Mouse (Mus musculus): ENCODE results near the gene Gm42517. TPM values are rescaled to one million over a fixed set of nuclear protein-coding genes. Genes with fewer than 3 reads are reported as not detected.

The Gm42517 gene
- total and polyA plus RNA-seq, 3 experiments, result not detected

- Histone ChIP-seq H3K4me2 (ENCODE audit: insufficient read depth, low read depth, poor library complexity, severe bottlenecking) (no peak overlapping the region), H3K27me3 (replicated peaks) (no peaks in the 10 kb centered on the region), H3K9me3 (replicated peaks; ENCODE audit: low read length) (no peaks in the 10 kb centered on the region), H3K79me2 (replicated peaks; ENCODE audit: control insufficient read depth, extremely low read depth, insufficient read depth, poor library complexity, severe bottlenecking) (no peaks in the 10 kb centered on the region), H3K36me3 (replicated peaks in 1 of 2; ENCODE audit: control insufficient read depth in 1 of 2, insufficient read depth in 1 of 2, low read length in 1 of 2) (peaks cover 31 to 76% of the 10 kb centered on the region in 2 experiments), H3K9ac (ENCODE audit: insufficient read depth, low read depth) (no peak overlapping the region), H3K4me1 (ENCODE audit: control insufficient read depth in 1 of 2, insufficient read depth in 2 of 2) (no peaks in the 10 kb centered on the region), H3K4me3 (replicated peaks in 1 of 3; ENCODE audit: low read depth in 2 of 3, low read length in 2 of 3, poor library complexity in 1 of 3) (no peak overlapping the region), H3K27ac (ENCODE audit: insufficient read depth, low read depth) (no peak overlapping the region)
- TF ChIP-seq ELF1 (IDR thresholded peaks at IDR 0.05; ENCODE audit: low read depth, low read length), result no peak
- no peak for TF ChIP-seq HCFC1 (IDR thresholded peaks at IDR 0.05; ENCODE audit: low read depth, low read length)
- no peak for TF ChIP-seq MAZ (IDR thresholded peaks at IDR 0.05; ENCODE audit: low read depth, low read length)
- TF ChIP-seq MEF2A (IDR thresholded peaks at IDR 0.05; ENCODE audit: borderline replicate concordance, low read depth, low read length), result no peak
- TF ChIP-seq SIN3A (IDR thresholded peaks at IDR 0.05; ENCODE audit: low read length), result no peak
- TF ChIP-seq USF1 (IDR thresholded peaks at IDR 0.05; ENCODE audit: low read depth, low read length), result no peak
- TF ChIP-seq GABPA (IDR thresholded peaks at IDR 0.05; ENCODE audit: insufficient replicate concordance, low read depth, low read length), result no peak
- TF ChIP-seq CHD1 (IDR thresholded peaks at IDR 0.05; ENCODE audit: low read depth, low read length), result no peak
- dilution Hi-C loops (cut with MboI; ENCODE audit: extremely low pct_ligation_motif_present, extremely low pct_unique_long_range_greater_than_20kb, low sequenced_read_pairs), result no loop called here
- in situ Hi-C loops (cut with MboI; ENCODE audit: low pct_ligation_motif_present, low pct_unique_long_range_greater_than_20kb, low sequenced_read_pairs), result no loop called here
- DNase-seq (ENCODE audit: extremely low read depth), result no peak
These were observed 29.7 kb downstream of the Gm42517 start for GRCm38 (mm10) chr5:108338049-108338448.

GRCm38 (mm10) chr5:108337385-108337784 is 30.3 kb downstream of the Gm42517 start:
- Histone ChIP-seq H3K27ac (ENCODE audit: insufficient read depth, low read depth) (no peak overlapping the region), H3K4me2 (ENCODE audit: insufficient read depth, low read depth, poor library complexity, severe bottlenecking) (no peak overlapping the region), H3K79me2 (replicated peaks; ENCODE audit: control insufficient read depth, extremely low read depth, insufficient read depth, poor library complexity, severe bottlenecking) (no peaks in the 10 kb centered on the region), H3K9ac (ENCODE audit: insufficient read depth, low read depth) (no peak overlapping the region), H3K4me1 (ENCODE audit: control insufficient read depth in 1 of 2, insufficient read depth in 2 of 2) (no peaks in the 10 kb centered on the region), H3K9me3 (replicated peaks; ENCODE audit: low read length) (no peaks in the 10 kb centered on the region), H3K36me3 (replicated peaks in 1 of 2; ENCODE audit: control insufficient read depth in 1 of 2, insufficient read depth in 1 of 2, low read length in 1 of 2) (peaks cover 33 to 78% of the 10 kb centered on the region in 2 experiments), H3K4me3 (replicated peaks in 1 of 3; ENCODE audit: low read depth in 2 of 3, low read length in 2 of 3, poor library complexity in 1 of 3) (no peak overlapping the region), H3K27me3 (replicated peaks) (no peaks in the 10 kb centered on the region)
- dilution Hi-C loops (cut with MboI; ENCODE audit: extremely low pct_ligation_motif_present, extremely low pct_unique_long_range_greater_than_20kb, low sequenced_read_pairs) (no loop called here), in situ Hi-C loops (cut with MboI; ENCODE audit: low pct_ligation_motif_present, low pct_unique_long_range_greater_than_20kb, low sequenced_read_pairs) (no loop called here)
- TF ChIP-seq NRF1 (IDR thresholded peaks at IDR 0.05; ENCODE audit: low read depth, low read length) (no peak), CTCF (conservative IDR thresholded peaks at IDR 0.05 in 1 of 2, IDR thresholded peaks at IDR 0.05 in 1 of 2; ENCODE audit: low read depth in 2 of 2, low read length in 2 of 2) (no peak), MAZ (IDR thresholded peaks at IDR 0.05; ENCODE audit: low read depth, low read length) (no peak), IRF4 (IDR thresholded peaks at IDR 0.05; ENCODE audit: low read depth, low read length) (no peak), CHD2 (IDR thresholded peaks at IDR 0.05; ENCODE audit: low read length) (no peak), ELF1 (IDR thresholded peaks at IDR 0.05; ENCODE audit: low read depth, low read length) (no peak), SMC3 (IDR thresholded peaks at IDR 0.05; ENCODE audit: low read depth, low read length) (no peak), MYC (IDR thresholded peaks at IDR 0.05; ENCODE audit: low read depth, low read length) (no peak), ZMIZ1 (IDR thresholded peaks at IDR 0.05; ENCODE audit: low read depth, low read length) (no peak), UBTF (IDR thresholded peaks at IDR 0.05; ENCODE audit: low read depth, low read length) (no peak), MAFK (IDR thresholded peaks at IDR 0.05; ENCODE audit: insufficient replicate concordance, low read length) (no peak), E2F4 (IDR thresholded peaks at IDR 0.05; ENCODE audit: insufficient replicate concordance, low read depth, low read length) (no peak), TCF12 (IDR thresholded peaks at IDR 0.05; ENCODE audit: low read depth, low read length) (no peak), ZNF384 (IDR thresholded peaks at IDR 0.05; ENCODE audit: low read depth, low read length) (no peak), ETS1 (conservative IDR thresholded peaks at IDR 0.05; ENCODE audit: low read depth, low read length) (no peak), POLR2A (IDR thresholded peaks at IDR 0.05; ENCODE audit: low read depth, low read length) (no peak), TBP (conservative IDR thresholded peaks at IDR 0.05; ENCODE audit: low read depth, low read length) (no peak), MXI1 (IDR thresholded peaks at IDR 0.05; ENCODE audit: low read depth, low read length) (no peak), KAT2A (IDR thresholded peaks at IDR 0.05; ENCODE audit: insufficient replicate concordance, low read length) (no peak)
- no peak for DNase-seq (ENCODE audit: extremely low read depth)

All from CH12.LX (cell line).